Mouse (Mus musculus) bone marrow macrophage, adult 2 months (primary cell): ENCODE results near the gene Tceal8.

Source experiments
- CTCF ChIP-seq: IDR thresholded peaks from 2 replicates; pipeline ENCODE4 v1.5.1; 2012; ENCODE audit warnings: low read depth, mild to moderate bottlenecking, low read length, moderate library complexity
- POLR2A ChIP-seq: IDR thresholded peaks from 2 replicates; pipeline ENCODE4 v1.6.1; 2012; ENCODE audit warnings: mild to moderate bottlenecking, low read depth, low read length, borderline replicate concordance

DNA sequence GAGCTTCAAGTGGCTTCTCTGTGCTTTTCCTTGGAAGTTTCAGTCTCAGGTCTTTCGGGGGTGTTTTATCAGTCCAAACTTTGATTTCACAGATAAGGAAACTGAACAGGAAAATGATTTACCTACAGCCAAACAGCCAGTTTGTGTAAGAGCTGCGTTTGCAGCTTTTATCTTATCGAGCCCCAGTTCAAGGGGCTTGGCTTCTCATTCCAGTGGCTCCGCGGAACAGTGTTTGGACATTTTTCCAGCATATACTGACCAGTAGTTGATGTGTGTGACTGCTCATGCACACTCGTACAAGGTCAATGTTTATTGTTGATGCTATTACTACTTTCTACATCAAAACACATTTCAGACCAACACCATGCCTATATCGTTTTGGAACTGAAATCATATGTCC lies 27.9 kb downstream of the Tceal8 start:
- TF ChIP-seq CTCF (no peak), POLR2A (no peak)
